Mouse (Mus musculus) Patski (cell line): ENCODE results near the gene Prrt4. TPM values are rescaled to one million over a fixed set of nuclear protein-coding genes. Genes with fewer than 3 reads are reported as not detected.

ENCODE experiments used
- ATAC-seq: fragments of 100-300 bp; one replicate; pipeline ENCODE4 v1.8.0; 2021
- CTCF ChIA-PET: fragments of 350-600 bp; sonication (Branson Sonifier 250); formaldehyde crosslinking; loops from one replicate; lab custom pipeline; 2022; ENCODE audit warnings: inconsistent platforms; lab: Charles Lee
- POLR2A ChIA-PET: fragments of 350-600 bp; sonication (Branson Sonifier 250); formaldehyde crosslinking; loops from one replicate; lab custom pipeline; 2022; ENCODE audit warnings: antibody characterized with exemption, inconsistent platforms; lab: Charles Lee
- DNase-seq: peaks from one replicate; pipeline ENCODE4 v3.0.0-alpha.2; 2011; ENCODE audit warnings: low read depth, low spot score
- H3K27me3 ChIP-seq: fragments of 371-371 bp; one replicate; pipeline ENCODE4 v1.5.1; 2021
- CTCF ChIP-seq: fragments of 100-300 bp; IDR thresholded peaks from one replicate; pipeline ENCODE4 v1.5.1; 2021
- in situ Hi-C: fragments of 300-500 bp; cut with MboI; formaldehyde crosslinking; loops from 3 replicates; pipeline ENCODE4 v1.11.1; 2018; ENCODE audit warnings: low pct_unique_long_range_greater_than_20kb, mixed read lengths
- polyA plus RNA-seq: library from polyadenylated mRNA; unstranded; gene quantifications from one replicate; pipeline ENCODE4 v1.2.3, GENCODE M21; 2021

Prrt4 gene
- polyA plus RNA-seq, 1 experiment from 2014 or later = 0.06 TPM

DNA sequence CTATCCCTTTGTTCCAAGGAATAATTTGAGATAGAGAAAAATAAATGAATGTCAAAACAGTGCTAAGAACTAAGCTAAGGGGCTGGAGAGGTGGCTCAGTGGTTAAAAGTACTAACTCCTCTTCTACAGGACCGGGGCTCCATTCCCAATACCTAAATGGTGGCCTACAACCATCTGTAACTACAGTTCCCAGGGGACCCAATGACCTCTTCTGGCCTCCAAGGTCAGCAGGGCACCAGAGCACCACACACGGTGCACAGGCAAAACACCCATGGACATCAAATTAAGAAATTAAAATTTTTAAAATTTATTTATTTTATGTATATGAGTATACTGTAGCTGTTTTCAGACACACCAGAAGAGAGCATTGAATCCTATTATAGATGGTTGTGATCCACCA lies 18.6 kb downstream of the Prrt4 start:
- CTCF ChIA-PET = interaction anchor here (1.8 kb wide), 1 partner anchor 11 kb away, joined by 5 read pairs; no protein-coding TSS in a partner anchor
- no peak for TF ChIP-seq CTCF
- in situ Hi-C loops = no loop called here

DNA sequence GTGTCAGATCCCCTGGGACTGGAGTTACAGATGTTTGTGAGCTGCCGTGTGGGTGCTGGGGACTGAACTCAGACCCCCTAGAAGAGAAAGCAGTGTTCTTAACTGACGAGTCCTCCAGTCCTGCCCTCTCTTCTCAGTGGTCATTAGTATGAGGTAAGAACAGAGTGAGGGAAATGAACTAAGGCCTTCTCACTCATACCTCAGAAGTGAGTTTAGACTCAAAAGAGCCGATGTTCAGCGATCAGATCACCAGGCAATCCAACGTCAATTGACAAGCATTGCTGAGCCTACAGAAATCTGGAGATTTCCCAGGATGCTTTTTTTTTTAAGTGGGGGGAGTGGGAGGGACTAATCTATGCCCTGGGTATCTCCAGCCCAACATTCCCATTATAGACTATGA lies 23.1 kb downstream of the Prrt4 start:
- TF ChIP-seq CTCF = no peak
- POLR2A ChIA-PET = no interaction called here

More for the DNA sequence above, 18.6 kb downstream of the Prrt4 start:
- no peaks in the 10 kb centered on the region for H3K27me3 ChIP-seq
- DNase-seq (no peak), ATAC-seq (no peak)
- POLR2A ChIA-PET = interaction anchor here (1.0 kb wide), 1 partner anchor 21 kb away, joined by 3 read pairs; no protein-coding TSS in a partner anchor

DNA sequence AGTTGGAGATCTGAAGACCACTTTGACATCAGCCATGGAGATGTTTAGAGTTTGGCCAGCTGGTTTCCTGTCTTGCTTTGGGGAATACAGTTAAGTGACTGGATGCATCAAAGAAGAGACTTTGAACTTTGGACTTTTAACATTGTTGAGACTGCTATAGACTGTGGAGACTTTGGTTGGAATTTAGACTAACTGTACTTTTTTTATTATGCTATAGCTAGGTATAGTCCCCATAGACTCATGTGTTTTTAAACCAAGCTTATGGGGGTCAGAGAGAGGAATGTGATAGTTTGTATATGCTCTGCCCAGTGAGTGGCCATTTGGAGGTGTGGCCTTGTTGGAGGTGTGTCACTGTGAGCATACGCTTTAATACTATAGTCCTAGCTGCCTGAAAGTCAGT lies 29.4 kb downstream of the Prrt4 start:
- ATAC-seq (no peak), DNase-seq (no peak)
- ChIA-PET POLR2A (interaction anchor here (0.7 kb wide), 1 partner anchor 76 kb away, joined by 3 read pairs; no protein-coding TSS in a partner anchor), CTCF (interaction anchor here (1.0 to 1.3 kb wide), 3 partner anchors 11 to 67 kb away, joined by 3 to 5 read pairs (median 3); partner anchors contain the start of gene Rbm28)
- TF ChIP-seq CTCF = no peak
- H3K27me3 ChIP-seq = no peaks in the 10 kb centered on the region
- in situ Hi-C loops = no loop called here

More for the DNA sequence above, 23.1 kb downstream of the Prrt4 start:
- no peak for DNase-seq
- in situ Hi-C loops = no loop called here
- ATAC-seq = no peak
- CTCF ChIA-PET = no interaction called here
- H3K27me3 ChIP-seq = no peaks in the 10 kb centered on the region

DNA sequence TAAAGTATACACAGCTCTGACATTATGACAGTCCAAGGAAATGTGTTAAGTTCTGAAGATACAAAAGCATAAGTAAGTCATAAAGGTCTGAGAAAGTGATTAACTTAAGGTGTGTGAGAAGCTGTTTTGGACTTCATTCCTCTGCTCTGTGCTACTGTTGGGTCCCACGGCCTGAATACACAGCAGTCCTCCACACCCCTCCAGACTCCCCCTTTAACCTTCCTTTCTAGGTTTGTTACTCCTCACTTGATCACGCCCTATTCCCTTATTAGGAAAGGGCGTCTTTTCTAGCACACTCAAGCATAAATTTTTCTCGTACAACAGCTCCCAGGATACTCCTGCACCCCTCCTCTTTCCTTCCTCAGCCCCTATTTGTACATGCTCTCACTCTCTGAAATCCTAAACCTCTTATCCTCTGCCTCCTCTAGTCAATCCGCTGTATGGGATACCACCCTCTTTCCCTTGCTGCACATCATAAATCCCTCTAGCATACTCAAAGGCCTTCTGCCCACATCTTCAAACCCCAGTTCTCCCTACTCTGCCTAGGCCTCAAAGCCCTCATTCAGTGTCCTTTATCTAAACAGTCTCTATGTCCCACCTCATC lies 31.9 kb downstream of the Prrt4 start:
- no peak for TF ChIP-seq CTCF
- no peaks in the 10 kb centered on the region for H3K27me3 ChIP-seq
- in situ Hi-C loops = loop anchor here (5.0 to 10.0 kb wide), 2 partner anchors 605 to 723 kb away; partner anchors contain the start of genes Arf5, Fscn3 and Gcc1
- ATAC-seq = no peak
- CTCF ChIA-PET = interaction anchor here (1.0 to 2.0 kb wide), 5 partner anchors 10 to 124 kb away, joined by 3 to 4 read pairs (median 3); no protein-coding TSS in a partner anchor
- no peak for DNase-seq
- POLR2A ChIA-PET = no interaction called here

DNA sequence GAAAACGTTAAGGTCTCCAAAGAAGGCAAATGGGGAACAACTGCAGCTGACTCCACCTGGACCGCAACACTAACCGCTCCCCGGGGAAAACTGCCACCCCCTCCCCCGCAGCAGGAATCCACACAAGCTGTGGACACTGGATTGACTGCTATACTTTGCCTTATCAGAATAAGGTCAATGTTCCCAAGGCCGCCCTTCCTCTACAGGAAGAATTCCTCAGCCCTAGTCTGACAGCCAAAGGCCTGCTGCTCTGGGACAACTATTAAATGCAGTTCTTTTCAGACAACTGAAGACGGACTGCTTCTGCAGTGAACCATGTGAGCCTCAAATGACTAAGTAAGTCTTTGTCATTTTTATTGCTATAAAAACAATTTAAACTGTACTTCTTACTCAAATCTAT lies 32.7 kb downstream of the Prrt4 start:
- H3K27me3 ChIP-seq = no peaks in the 10 kb centered on the region
- CTCF ChIA-PET = interaction anchor here (0.9 to 2.0 kb wide), 7 partner anchors 10 to 197 kb away, joined by 3 to 5 read pairs (median 3); no protein-coding TSS in a partner anchor
- in situ Hi-C loops = loop anchor here (5.0 to 10.0 kb wide), 2 partner anchors 604 to 722 kb away; partner anchors contain the start of genes Arf5, Fscn3 and Gcc1
- no peak for DNase-seq
- no peak for TF ChIP-seq CTCF
- peak; percentile 32 for ATAC-seq
- POLR2A ChIA-PET = interaction anchor here (0.6 to 1.2 kb wide), 2 partner anchors 15 to 81 kb away, joined by 3 to 5 read pairs; no protein-coding TSS in a partner anchor

DNA sequence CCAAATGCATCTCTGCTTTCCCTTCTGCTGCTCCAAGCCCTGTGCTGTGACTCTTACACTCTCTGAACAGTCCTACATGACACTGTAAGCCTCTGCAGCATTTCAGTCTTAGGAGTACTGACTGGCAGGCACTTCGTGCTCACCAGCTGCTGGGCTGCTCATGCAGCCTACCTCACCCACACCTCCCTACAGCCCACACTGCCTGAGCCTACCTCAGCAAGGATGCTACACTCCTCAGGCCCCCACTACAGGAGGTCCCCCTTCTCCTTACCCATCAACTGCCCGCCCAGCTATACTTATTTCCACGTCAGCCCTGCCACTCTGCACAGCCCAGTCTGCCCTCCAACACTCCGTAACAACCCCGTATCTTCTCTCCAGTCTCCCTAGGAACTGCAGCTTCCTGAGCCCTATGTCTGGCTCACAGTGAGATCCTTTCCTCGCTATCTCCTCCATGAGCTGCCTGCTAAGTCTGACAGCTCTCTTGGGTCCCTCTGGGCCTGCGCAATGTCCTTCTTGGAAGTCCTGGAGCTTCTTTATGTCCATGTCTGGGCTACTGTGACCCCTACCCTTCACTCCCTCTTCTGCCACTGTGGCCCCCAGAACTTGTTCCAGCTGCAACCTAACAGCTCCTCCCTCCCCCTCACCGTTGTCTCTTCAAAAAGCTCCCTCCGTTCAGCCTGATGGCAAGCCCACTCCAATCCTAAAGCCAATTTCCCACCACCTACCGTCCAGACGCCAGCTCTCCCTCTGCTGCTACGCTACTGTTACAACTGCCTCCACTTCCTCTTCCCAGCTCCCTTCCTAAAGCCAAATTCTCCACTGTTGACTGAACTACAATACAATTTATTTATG lies 33.7 kb downstream of the Prrt4 start:
- DNase-seq (no peak), ATAC-seq (no peak)
- CTCF ChIA-PET = interaction anchor here (0.8 to 2.0 kb wide), 9 partner anchors 9 to 196 kb away, joined by 3 to 10 read pairs (median 4); no protein-coding TSS in a partner anchor
- POLR2A ChIA-PET = interaction anchor here (0.6 to 1.2 kb wide), 2 partner anchors 16 to 80 kb away, joined by 3 to 5 read pairs; no protein-coding TSS in a partner anchor
- in situ Hi-C loops = loop anchor here (5.0 to 10.0 kb wide), 2 partner anchors 603 to 721 kb away; partner anchors contain the start of genes Arf5, Fscn3 and Gcc1
- no peaks in the 10 kb centered on the region for H3K27me3 ChIP-seq
- TF ChIP-seq CTCF = no peak

DNA sequence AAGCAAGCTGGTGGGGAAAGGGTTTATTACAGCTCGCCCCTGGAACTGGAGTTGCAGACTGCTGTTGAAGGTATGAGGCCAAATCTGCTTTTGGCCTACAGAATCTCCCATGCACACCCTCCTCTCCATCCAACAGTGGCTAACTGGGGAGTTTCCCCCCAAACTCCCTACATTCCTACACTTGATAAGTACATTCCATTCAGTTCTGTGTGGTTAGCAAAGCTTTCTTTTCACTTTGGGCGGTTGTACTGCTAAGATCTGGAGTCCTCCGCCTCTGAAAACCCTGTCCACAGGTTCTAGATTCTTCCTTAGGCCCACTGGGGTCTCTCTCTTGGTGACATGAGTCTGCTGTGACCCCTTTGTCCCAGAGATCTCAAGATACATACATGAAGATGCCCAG lies 34.4 kb downstream of the Prrt4 start:
- no peak for TF ChIP-seq CTCF
- ChIA-PET POLR2A (no interaction called here), CTCF (interaction anchor here (1.1 to 1.9 kb wide), 7 partner anchors 10 to 190 kb away, joined by 3 to 10 read pairs (median 5); no protein-coding TSS in a partner anchor)
- H3K27me3 ChIP-seq = no peaks in the 10 kb centered on the region
- DNase-seq (no peak), ATAC-seq (peak; percentile 13)
- in situ Hi-C loops = loop anchor here (5.0 to 10.0 kb wide), 4 partner anchors 108 to 720 kb away; partner anchors contain the start of genes Arf5, Fscn3 and Gcc1

DNA sequence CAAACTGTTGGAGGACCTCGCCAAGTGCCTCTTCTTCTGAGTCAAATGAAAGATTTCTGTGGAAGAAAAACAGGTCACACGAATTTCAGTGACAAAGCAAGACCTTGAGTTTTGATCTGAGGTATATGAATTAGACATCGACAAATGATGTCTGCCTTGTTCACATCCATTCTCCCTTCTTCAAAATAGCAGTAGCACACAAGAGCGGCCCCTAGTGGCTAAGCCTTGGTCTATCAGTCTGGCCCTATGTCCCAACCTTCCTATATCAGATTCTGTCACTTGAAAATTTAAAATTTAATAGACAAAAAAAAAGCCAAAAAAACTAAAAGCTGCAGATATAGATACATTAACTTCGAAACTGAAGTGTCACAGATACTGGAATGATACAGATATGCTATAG lies 35.8 kb downstream of the Prrt4 start:
- ATAC-seq = no peak
- DNase-seq = no peak
- H3K27me3 ChIP-seq = no peaks in the 10 kb centered on the region
- ChIA-PET POLR2A (no interaction called here), CTCF (interaction anchor here (0.8 to 1.7 kb wide), 7 partner anchors 11 to 113 kb away, joined by 3 to 6 read pairs (median 4); partner anchors contain the start of gene Rbm28)
- TF ChIP-seq CTCF = peak; percentile 84
- in situ Hi-C loops = loop anchor here (5.0 to 10.0 kb wide), 3 partner anchors 106 to 719 kb away; partner anchors contain the start of genes Arf5, Fscn3 and Gcc1

DNA sequence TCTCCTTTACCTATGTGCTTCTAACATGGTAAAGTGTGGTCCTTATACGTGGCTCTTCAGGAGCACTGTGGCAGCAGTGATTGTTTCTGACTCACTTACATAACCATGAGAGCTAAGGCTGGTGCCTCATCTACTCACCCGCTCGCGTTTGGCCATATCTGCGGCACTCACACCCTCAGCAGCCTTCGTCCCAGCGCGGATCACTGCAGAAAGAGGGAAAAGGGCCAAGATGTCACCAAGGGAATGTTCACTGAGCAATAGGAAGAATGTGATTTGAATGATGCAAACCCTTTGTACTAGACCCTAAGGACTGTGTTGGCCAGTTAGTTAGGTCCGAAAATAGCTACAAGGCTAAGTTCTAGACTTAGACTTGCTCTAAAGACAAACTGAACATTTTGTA lies 41.9 kb downstream of the Prrt4 start:
- DNase-seq = no peak
- POLR2A ChIA-PET = interaction anchor here (0.9 kb wide), 1 partner anchor 19 kb away, joined by 3 read pairs; no protein-coding TSS in a partner anchor
- CTCF ChIA-PET = interaction anchor here (0.8 to 1.5 kb wide), 3 partner anchors 17 to 113 kb away, joined by 3 read pairs; no protein-coding TSS in a partner anchor
- in situ Hi-C loops = no loop called here
- ATAC-seq = no peak
- no peak for TF ChIP-seq CTCF
- H3K27me3 ChIP-seq = no peaks in the 10 kb centered on the region
